Mouse (Mus musculus) R1 (cell line): ENCODE data around the gene Zwilch.
"Not testable (repeated sequence)": the region's sequence is repeated elsewhere in the genome, so short reads cannot be mapped to it uniquely, and the experiment has no call there.

ENCODE experiments used
- DNase-seq: peaks from one replicate; pipeline ENCODE4 v3.0.0-alpha.2; 2018; ENCODE audit warnings: low read depth, low spot score

The Zwilch gene

GRCm38 (mm10) chr9:64172816-64173665, at the start of gene Zwilch, which contains the start of gene Rpl4:
Gene Zwilch (minus strand): TSS chr9:64173104.
Gene Rpl4 (plus strand): TSS chr9:64173375.
- DNase-seq, result peak; percentile 94

- DNase-seq, result no peak
Measured at GRCm38 (mm10) chr9:64222098-64222497, 49.2 kb upstream of the Zwilch start.

- no peak for DNase-seq
Measured at GRCm38 (mm10) chr9:64221480-64221879, 48.6 kb upstream of the Zwilch start.

- peak; percentile 41 for DNase-seq
Measured at GRCm38 (mm10) chr9:64220603-64221002, 47.7 kb upstream of the Zwilch start.

GRCm38 (mm10) chr9:64219772-64220420, 47.0 kb upstream of the Zwilch start:
- DNase-seq, result peak; percentile 73

- no peak for DNase-seq
Measured at GRCm38 (mm10) chr9:64219305-64219704, 46.4 kb upstream of the Zwilch start.

GRCm38 (mm10) chr9:64217887-64218286, 45.0 kb upstream of the Zwilch start:
- DNase-seq, result no peak

GRCm38 (mm10) chr9:64216641-64217040, 43.7 kb upstream of the Zwilch start:
- no peak for DNase-seq

- no peak for DNase-seq
Measured at GRCm38 (mm10) chr9:64216090-64216489, 43.2 kb upstream of the Zwilch start.

GRCm38 (mm10) chr9:64214452-64214851, 41.5 kb upstream of the Zwilch start:
- DNase-seq, result peak; percentile 36

- DNase-seq, result no peak
Measured at GRCm38 (mm10) chr9:64207509-64208084, 34.7 kb upstream of the Zwilch start.

GRCm38 (mm10) chr9:64202866-64203265, 30.0 kb upstream of the Zwilch start:
- DNase-seq, result peak; percentile 9

GRCm38 (mm10) chr9:64202331-64202730, 29.4 kb upstream of the Zwilch start:
- DNase-seq, result no peak

GRCm38 (mm10) chr9:64199897-64200296, 27.0 kb upstream of the Zwilch start:
- peak; percentile 87 for DNase-seq

GRCm38 (mm10) chr9:64198763-64199418, 26.0 kb upstream of the Zwilch start:
- DNase-seq, result peak; percentile 95

- DNase-seq, result peak; percentile 67
Measured at GRCm38 (mm10) chr9:64198068-64198762, 25.3 kb upstream of the Zwilch start.

GRCm38 (mm10) chr9:64197524-64197923, 24.6 kb upstream of the Zwilch start:
- peak; percentile 66 for DNase-seq

GRCm38 (mm10) chr9:64195554-64195953, 22.6 kb upstream of the Zwilch start:
- peak; percentile 56 for DNase-seq

- no peak for DNase-seq
Measured at GRCm38 (mm10) chr9:64193879-64194278, 21.0 kb upstream of the Zwilch start.

GRCm38 (mm10) chr9:64184166-64184840, 11.4 kb upstream of the Zwilch start:
- peak; percentile 76 for DNase-seq

- not testable (repeated sequence) for DNase-seq
Measured at GRCm38 (mm10) chr9:64183295-64183694, 10.4 kb upstream of the Zwilch start.
